Mouse (Mus musculus) lung, postnatal 0 days (tissue): ENCODE data around the gene Nsg2. TPM values are rescaled to one million over a fixed set of nuclear protein-coding genes. Genes with fewer than 3 reads are reported as not detected.

Source experiments
- ATAC-seq: fragments of 200-750 bp; cut with Nextera tagmentation; 2 replicates; pipeline ENCODE4 v1.8.0; 2017; ENCODE audit warnings: moderate library complexity
- DNase-seq: peaks from one replicate; pipeline ENCODE4 v3.0.0-alpha.2; 2016; ENCODE audit warnings: low spot score
- H3K27ac ChIP-seq: fragments of 300-500 bp; sonication (generic); 2 replicates; pipeline ENCODE4 v1.5.1; 2014; ENCODE audit warnings: antibody characterized with exemption, mild to moderate bottlenecking, low read length, mixed read lengths
- H3K27me3 ChIP-seq: fragments of 300-500 bp; sonication (generic); replicated peaks from 2 replicates; pipeline ENCODE4 v1.6.1; 2014; ENCODE audit warnings: low read length, mixed read lengths; ENCODE audit not compliant: insufficient read depth
- H3K36me3 ChIP-seq: fragments of 300-500 bp; sonication (generic); 2 replicates; pipeline ENCODE4 v1.6.1; 2014; ENCODE audit warnings: low read length, mixed read lengths; ENCODE audit not compliant: insufficient read depth
- H3K4me1 ChIP-seq: fragments of 300-500 bp; sonication (generic); 2 replicates; pipeline ENCODE4 v1.6.1; 2014; ENCODE audit warnings: antibody characterized with exemption, low read depth, low read length, mixed read lengths; ENCODE audit not compliant: insufficient read depth
- H3K4me2 ChIP-seq: fragments of 300-500 bp; sonication (generic); replicated peaks from 2 replicates; pipeline ENCODE4 v1.6.1; 2014; ENCODE audit warnings: low read depth, mild to moderate bottlenecking, low read length, moderate library complexity, mixed read lengths
- H3K4me3 ChIP-seq: fragments of 300-500 bp; sonication (generic); 2 replicates; pipeline ENCODE4 v1.5.1; 2014; ENCODE audit warnings: low read depth, low read length
- H3K9ac ChIP-seq: fragments of 300-500 bp; sonication (generic); replicated peaks from 2 replicates; pipeline ENCODE4 v1.6.1; 2014; ENCODE audit warnings: low read depth, mild to moderate bottlenecking
- H3K9me3 ChIP-seq: fragments of 300-500 bp; sonication (generic); 2 replicates; pipeline ENCODE4 v1.6.1; 2016; ENCODE audit warnings: low read length, mixed read lengths
- CTCF ChIP-seq: IDR thresholded peaks from 2 replicates; pipeline ENCODE4 v1.5.1; 2016; ENCODE audit warnings: antibody characterized with exemption, mild to moderate bottlenecking
- EP300 ChIP-seq: IDR thresholded peaks from 2 replicates; pipeline ENCODE4 v1.6.1; 2016; ENCODE audit warnings: antibody characterized with exemption, mild to moderate bottlenecking, control low read depth
- WGBS: fragments of 180-500 bp; shearing (Covaris S2); extraction: QIAGEN DNeasy Blood & Tissue Kit; methylation state at CpG from one replicate; pipeline ENCODE4 v1.1.7; 2014; 5-methylcytosine and 5-hydroxymethylcytosine counted together
- polyA plus RNA-seq: library from polyadenylated mRNA; unstranded; fragments of >200 nt; fragmentation: Nextera tagmentation; extraction: Ambion mirVana; gene quantifications from 2 replicates; pipeline ENCODE4 v1.2.1, GENCODE M21; 2015

The Nsg2 gene
- polyA plus RNA-seq, 1 experiment from 2014 or later, result 0.20 TPM

DNA sequence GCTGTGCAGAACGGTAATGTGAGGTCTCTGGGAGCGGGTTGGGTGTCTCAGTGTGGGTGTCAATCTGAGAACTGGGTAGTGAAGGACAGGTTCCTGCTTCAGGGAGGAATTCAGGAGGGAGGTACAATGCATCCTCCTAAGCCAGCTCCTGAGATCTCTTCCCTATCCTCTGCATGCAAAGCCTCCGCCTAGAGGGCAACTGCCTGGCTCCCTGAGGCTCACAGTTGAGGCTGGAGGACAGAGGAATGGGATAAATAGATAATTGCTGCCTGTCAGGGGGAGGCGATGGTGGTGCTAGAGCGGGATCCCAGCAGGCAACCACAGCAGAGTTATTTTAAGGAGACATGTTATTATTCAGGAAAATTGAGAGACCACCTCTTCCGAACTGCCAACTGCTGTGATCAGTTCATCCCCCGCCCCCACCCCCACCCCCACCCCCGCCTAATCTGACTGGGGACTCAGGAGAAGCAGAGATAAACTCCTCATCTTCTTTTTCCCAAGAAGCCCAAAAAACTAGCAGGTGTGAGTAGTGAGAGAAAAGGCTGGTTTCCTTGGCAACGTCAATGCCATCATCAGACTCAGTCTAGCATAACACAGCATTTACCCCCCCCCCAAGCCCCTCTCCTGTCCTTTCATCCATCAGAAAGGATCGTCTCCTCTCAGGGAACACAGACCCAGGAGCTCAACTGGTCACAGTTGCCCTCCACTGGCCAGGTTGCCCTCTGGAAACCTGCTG, 63.7 kb downstream of the Nsg2 start:
- WGBS, result 29% methylated on average over 10 of the region's 10 CpGs

DNA sequence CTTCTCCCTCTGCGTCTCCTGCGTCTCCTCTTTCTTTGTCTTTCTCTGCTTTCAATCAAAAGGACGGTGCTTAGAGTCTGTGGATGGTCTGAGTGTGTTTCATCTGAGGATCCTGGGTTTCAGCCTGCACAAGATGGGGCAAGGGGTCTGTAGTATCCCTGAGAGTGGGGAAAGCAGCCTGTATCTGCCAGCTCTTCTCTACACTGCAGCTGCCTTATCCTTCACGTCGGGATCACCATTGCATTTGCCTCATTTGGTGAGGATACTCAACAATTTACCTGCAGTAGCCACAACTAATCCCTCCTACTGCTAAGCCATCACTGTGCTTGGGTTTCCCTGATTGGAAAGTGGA, 64.2 kb downstream of the Nsg2 start:
- TF ChIP-seq EP300 (no peak), CTCF (no peak)
- no peak overlapping the region for H3K4me2 ChIP-seq
- no peak for ATAC-seq

More for the DNA sequence above, 63.7 kb downstream of the Nsg2 start:
- H3K4me2 ChIP-seq, result no peak overlapping the region
- H3K9ac ChIP-seq, result no peak overlapping the region
- no peaks in the 10 kb centered on the region for H3K4me1 ChIP-seq
- no peaks in the 10 kb centered on the region for H3K9me3 ChIP-seq
- H3K27me3 ChIP-seq, result no peaks in the 10 kb centered on the region
- no peaks in the 10 kb centered on the region for H3K36me3 ChIP-seq
- ATAC-seq (no peak), DNase-seq (no peak)
- no peak overlapping the region for H3K27ac ChIP-seq
- TF ChIP-seq CTCF (no peak), EP300 (no peak)
- no peak overlapping the region for H3K4me3 ChIP-seq

DNA sequence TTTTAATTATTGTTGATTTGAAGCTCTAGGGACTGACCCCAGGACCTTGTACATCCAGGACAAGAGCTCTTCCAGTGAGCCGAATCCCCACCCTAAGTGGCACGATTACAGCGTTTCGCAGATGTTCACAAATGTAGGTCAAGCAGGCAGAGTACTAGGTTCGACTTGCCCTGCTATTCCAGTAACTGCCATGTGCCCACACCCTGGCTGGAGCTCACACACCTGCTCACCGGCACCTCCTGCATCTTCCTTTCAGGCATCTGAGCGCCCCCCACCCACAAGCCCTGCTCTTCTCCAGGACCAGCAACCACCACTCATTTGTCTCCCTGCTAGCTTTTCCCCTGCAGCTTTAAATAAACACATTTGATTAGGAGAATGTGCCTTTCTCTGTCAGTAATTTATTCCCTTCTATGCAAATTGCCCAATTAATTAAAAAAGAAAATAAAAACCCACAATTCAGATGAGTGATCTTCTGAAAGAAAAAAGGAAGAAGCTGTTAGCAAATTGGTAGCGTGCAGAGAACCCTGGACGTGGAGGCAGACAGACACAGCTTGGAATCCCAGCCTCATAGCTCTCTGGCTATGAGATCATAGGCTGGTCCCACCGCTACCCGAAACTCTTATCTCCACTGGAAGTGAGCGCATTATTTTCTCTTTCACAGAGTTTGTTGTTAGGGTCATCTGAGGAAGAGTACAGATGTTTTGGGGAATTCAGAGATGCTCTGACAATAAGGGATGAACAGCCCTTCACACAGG, 68.7 kb downstream of the Nsg2 start:
- Histone ChIP-seq H3K27me3 (no peaks in the 10 kb centered on the region), H3K9ac (no peak overlapping the region), H3K27ac (no peak overlapping the region), H3K4me2 (no peak overlapping the region), H3K9me3 (no peaks in the 10 kb centered on the region), H3K4me1 (no peaks in the 10 kb centered on the region), H3K36me3 (no peaks in the 10 kb centered on the region), H3K4me3 (no peak overlapping the region)
- 59% methylated on average over 12 of the region's 12 CpGs for WGBS
- DNase-seq (no peak), ATAC-seq (no peak)
- TF ChIP-seq CTCF (no peak), EP300 (no peak)

More for the DNA sequence above, 64.2 kb downstream of the Nsg2 start:
- 40% methylated on average over 5 of the region's 5 CpGs for WGBS
- Histone ChIP-seq H3K9me3 (no peaks in the 10 kb centered on the region), H3K27ac (no peak overlapping the region), H3K36me3 (no peaks in the 10 kb centered on the region), H3K4me1 (no peaks in the 10 kb centered on the region), H3K4me3 (no peak overlapping the region), H3K9ac (no peak overlapping the region), H3K27me3 (no peaks in the 10 kb centered on the region)
- no peak for DNase-seq

DNA sequence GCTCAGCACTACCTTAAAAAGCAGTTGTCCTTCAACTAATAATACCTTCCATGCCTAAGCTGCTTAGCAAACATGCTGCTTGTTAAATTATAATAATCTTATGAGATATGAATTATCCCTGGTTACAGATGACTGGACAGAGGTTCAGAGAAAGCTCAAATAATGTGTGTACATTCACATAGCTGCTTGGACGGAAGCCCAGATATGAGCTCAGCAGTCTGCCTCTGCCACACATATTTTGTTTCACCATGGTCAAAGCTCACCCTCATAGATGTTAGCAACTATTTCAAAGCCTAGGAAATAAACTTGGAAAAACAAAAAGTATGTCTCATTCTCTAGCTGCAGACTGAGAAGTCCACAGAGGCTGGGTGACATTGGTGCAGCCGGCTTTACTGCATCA, 74.9 kb downstream of the Nsg2 start:
- H3K4me2 ChIP-seq, result no peak overlapping the region
- DNase-seq (peak; percentile 67), ATAC-seq (peak; percentile 54; the same call in 1 of the 2 replicates)
- H3K4me3 ChIP-seq, result no peak overlapping the region
- no peak overlapping the region for H3K9ac ChIP-seq
- H3K9me3 ChIP-seq, result no peaks in the 10 kb centered on the region
- 49% methylated on average over 2 of the region's 2 CpGs for WGBS
- no peak overlapping the region for H3K27ac ChIP-seq
- no peaks in the 10 kb centered on the region for H3K27me3 ChIP-seq
- H3K36me3 ChIP-seq, result no peaks in the 10 kb centered on the region
- TF ChIP-seq EP300 (no peak), CTCF (no peak)
- no peaks in the 10 kb centered on the region for H3K4me1 ChIP-seq

DNA sequence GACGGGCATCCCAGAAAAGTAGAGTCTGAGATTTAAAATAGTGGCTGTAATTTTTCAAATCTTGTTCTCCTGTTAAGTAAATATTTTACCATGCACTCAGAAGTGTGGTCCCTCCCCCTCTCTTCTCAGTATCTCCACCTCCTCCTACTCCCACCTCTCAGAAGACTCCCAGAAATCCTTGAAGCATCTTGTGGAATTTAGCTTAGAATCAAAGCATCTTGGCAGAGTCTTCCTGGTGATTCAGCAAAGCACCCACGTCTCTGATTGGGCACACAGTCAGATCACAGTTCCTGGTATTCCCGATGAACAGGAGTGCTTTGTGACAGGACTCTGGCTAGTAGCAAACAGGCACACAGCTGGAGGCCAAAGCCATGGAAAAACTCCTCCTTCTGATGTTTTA, 83.2 kb downstream of the Nsg2 start:
- ATAC-seq, result no peak
- Histone ChIP-seq H3K9ac (no peak overlapping the region), H3K4me1 (no peaks in the 10 kb centered on the region), H3K27me3 (no peaks in the 10 kb centered on the region), H3K27ac (no peak overlapping the region), H3K4me3 (no peak overlapping the region), H3K9me3 (no peaks in the 10 kb centered on the region), H3K4me2 (no peak overlapping the region), H3K36me3 (no peaks in the 10 kb centered on the region)
- 41% methylated on average over 3 of the region's 3 CpGs for WGBS
- TF ChIP-seq CTCF, result no peak
- no peak for TF ChIP-seq EP300
- no peak for DNase-seq

DNA sequence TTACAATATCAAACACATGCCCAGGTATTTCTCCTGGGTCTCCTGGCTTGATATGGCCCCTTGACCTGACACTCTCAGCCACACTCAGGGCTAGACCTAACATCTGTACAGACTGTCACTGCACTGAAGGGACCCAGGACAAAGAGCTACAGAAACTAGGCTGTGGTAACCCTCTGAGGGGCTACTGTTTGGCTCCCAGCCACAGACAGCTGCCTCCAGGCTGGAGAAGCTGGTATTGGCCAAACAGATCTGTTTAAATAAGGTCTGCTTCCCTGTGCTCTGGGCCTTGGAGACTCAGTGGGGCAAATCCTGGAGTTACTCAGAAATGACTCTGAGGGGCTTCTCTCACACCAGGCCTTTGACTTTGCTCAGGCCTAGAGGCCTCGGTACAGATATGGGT, 86.3 kb downstream of the Nsg2 start:
- Histone ChIP-seq H3K9me3 (no peaks in the 10 kb centered on the region), H3K4me3 (no peak overlapping the region)
- 76% methylated on average over 1 of the region's 1 CpGs for WGBS

More for the DNA sequence above, 86.3 kb downstream of the Nsg2 start:
- no peak overlapping the region for H3K4me2 ChIP-seq
- no peak overlapping the region for H3K9ac ChIP-seq
- TF ChIP-seq EP300, result no peak
- TF ChIP-seq CTCF, result no peak
- no peaks in the 10 kb centered on the region for H3K27me3 ChIP-seq
- ATAC-seq, result no peak
- H3K4me1 ChIP-seq, result no peaks in the 10 kb centered on the region
- DNase-seq, result no peak
- H3K27ac ChIP-seq, result no peak overlapping the region
- no peaks in the 10 kb centered on the region for H3K36me3 ChIP-seq
